In genomic region chr15:83495787-83496367, GRCm38 (mm10) we compare ENCODE assay signal across 16 mouse cellular contexts. TPM values are rescaled to one million over a fixed set of nuclear protein-coding genes. Genes with fewer than 3 reads are reported as not detected.
DNase-seq lines count a peak whose midpoint lies in the region; ATAC-seq and TF ChIP-seq lines count a peak whose summit lies in the region.
"Had no signal": no experiment of that assay in that cellular context is flagged by ENCODE, and none has a peak within 500 bp of the region (broad histone marks: within the 10 kb centered on the region; RNA-seq: fewer than 3 reads in every experiment).

No protein-coding gene starts in this region.

- H3K9ac ChIP-seq in hindbrain, embryonic 12.5 days, result no peak overlapping the region
- H3K9ac ChIP-seq in hindbrain, embryonic 14.5 days, result no peak overlapping the region
- peak overlapping the region; percentile 41; the same call in 1 of the 2 replicates for H3K9ac ChIP-seq in liver, embryonic 13.5 days
- H3K9ac ChIP-seq: forebrain, embryonic 13.5 days had no signal

- no peak overlapping the region for H3K27ac ChIP-seq in hindbrain, embryonic 12.5 days
- H3K27ac ChIP-seq in hindbrain, embryonic 14.5 days, result no peak overlapping the region
- peak overlapping the region; percentile 32 for H3K27ac ChIP-seq in liver, embryonic 13.5 days
- H3K27ac ChIP-seq: forebrain, embryonic 13.5 days; gastrocnemius, adult 2 months had no signal

- H3K27me3 ChIP-seq in hindbrain, embryonic 12.5 days, result no peaks in the 10 kb centered on the region
- no peaks in the 10 kb centered on the region for H3K27me3 ChIP-seq in hindbrain, embryonic 14.5 days (ENCODE audit: control insufficient read depth, insufficient read depth, low read length)
- H3K27me3 ChIP-seq in G1E (ENCODE audit: insufficient read depth, low read length), result no peaks in the 10 kb centered on the region
- H3K27me3 ChIP-seq in liver, embryonic 13.5 days, result no peaks in the 10 kb centered on the region
- H3K27me3 ChIP-seq: forebrain, embryonic 13.5 days had no signal

- 0 out of 2 replicates have a peak overlapping the region, but pooled peaks have one; percentile 6 for H3K4me2 ChIP-seq in hindbrain, embryonic 12.5 days (replicated peaks)
- H3K4me2 ChIP-seq in hindbrain, embryonic 14.5 days (replicated peaks), result no peak overlapping the region
- H3K4me2 ChIP-seq in liver, embryonic 13.5 days, result peak overlapping the region; percentile 56
- H3K4me2 ChIP-seq: forebrain, embryonic 13.5 days had no signal

- no peaks in the 10 kb centered on the region for H3K4me1 ChIP-seq in hindbrain, embryonic 12.5 days
- H3K4me1 ChIP-seq in hindbrain, embryonic 14.5 days (replicated peaks; ENCODE audit: control insufficient read depth, insufficient read depth, low read length), result no peaks in the 10 kb centered on the region
- peaks cover 18% of the 10 kb centered on the region for H3K4me1 ChIP-seq in G1E (ENCODE audit: insufficient read depth, low read depth, low read length)
- H3K4me1 ChIP-seq in liver, embryonic 13.5 days (replicated peaks), result peaks cover 21% of the 10 kb centered on the region
- H3K4me1 ChIP-seq: forebrain, embryonic 13.5 days had no signal

- no peak overlapping the region for H3K4me3 ChIP-seq in hindbrain, embryonic 12.5 days
- H3K4me3 ChIP-seq in hindbrain, embryonic 14.5 days (replicated peaks; ENCODE audit: low read length), result no peak overlapping the region
- peak overlapping the region; percentile 60; the same call in 1 of the 2 replicates for H3K4me3 ChIP-seq in G1E (ENCODE audit: low read depth, low read length)
- H3K4me3 ChIP-seq in liver, embryonic 13.5 days (replicated peaks), result peak overlapping the region; percentile 38
- H3K4me3 ChIP-seq: forebrain, embryonic 13.5 days; gastrocnemius, adult 2 months had no signal

- no peak for ATAC-seq in hindbrain, embryonic 12.5 days (ENCODE audit: low FRiP score)
- ATAC-seq in hindbrain, embryonic 14.5 days (ENCODE audit: low FRiP score), result no peak
- ATAC-seq in G1E (ENCODE audit: extremely low read depth, insufficient number of reproducible peaks, low FRiP score, poor library complexity, severe bottlenecking), result 0 out of 2 replicates have a peak, but pooled peaks have one; percentile 38
- ATAC-seq in liver, embryonic 13.5 days (ENCODE audit: low read depth), result peak; percentile 73
- ATAC-seq: forebrain, embryonic 13.5 days had no signal

- WGBS in hindbrain, embryonic 12.5 days, result 67% methylated on average over 22 of the region's 22 CpGs
- 76% methylated on average over 22 of the region's 22 CpGs for WGBS in hindbrain, embryonic 14.5 days
- WGBS in liver, embryonic 13.5 days (ENCODE audit: insufficient replicate concordance), result 58% methylated on average over 22 of the region's 22 CpGs

- no peak for TF ChIP-seq CTCF in G1E (IDR thresholded peaks at IDR 0.05; ENCODE audit: low read depth, low read length)

- H3K9me3 ChIP-seq in hindbrain, embryonic 12.5 days (replicated peaks), result no peaks in the 10 kb centered on the region
- no peaks in the 10 kb centered on the region for H3K9me3 ChIP-seq in hindbrain, embryonic 14.5 days (ENCODE audit: control insufficient read depth, low read length)
- H3K9me3 ChIP-seq in G1E (replicated peaks), result no peaks in the 10 kb centered on the region
- H3K9me3 ChIP-seq in liver, embryonic 13.5 days (replicated peaks), result no peaks in the 10 kb centered on the region
- H3K9me3 ChIP-seq: forebrain, embryonic 13.5 days had no signal

- H3K36me3 ChIP-seq in hindbrain, embryonic 12.5 days, result peaks cover 92% of the 10 kb centered on the region
- H3K36me3 ChIP-seq in hindbrain, embryonic 14.5 days (replicated peaks; ENCODE audit: control insufficient read depth, insufficient read depth), result peaks cover 100% of the 10 kb centered on the region
- H3K36me3 ChIP-seq in G1E (replicated peaks), result peaks cover 66% of the 10 kb centered on the region
- 0 out of 2 replicates have a peak, but pooled peaks cover 3% of the 10 kb centered on the region for H3K36me3 ChIP-seq in liver, embryonic 13.5 days

- DNase-seq in hindbrain, embryonic 14.5 days (ENCODE audit: low spot score), result no peak
- DNase-seq in G1E (ENCODE audit: low spot score), result peak; percentile 33
- peak; percentile 26 for DNase-seq in adrenal gland, postnatal 14 days
- DNase-seq in liver, embryonic 13.5 days, result peak; percentile 75
- no peak for DNase-seq in spleen, postnatal 36 days (ENCODE audit: low spot score in 2 of 2)
- DNase-seq in kidney, adult 8-10 months, result no peak
- DNase-seq: cerebellum, adult 18-20 months; gastrocnemius, adult 2 months; heart, postnatal 36 days; kidney, adult 2 months; lung, postnatal 14 days; midbrain, embryonic 14.5 days; thymus, adult 2 months had no signal

RNA-seq across cellular contexts. Expression of gene Ttll1, which starts 14.8 kb away (rescaled TPM):
- polyA plus RNA-seq in hindbrain, embryonic 12.5 days (2016; fragmentation: Nextera tagmentation; extraction: Ambion mirVana), result 64.1 and 77.2 TPM in 2 replicates
- polyA plus RNA-seq in hindbrain, embryonic 14.5 days (2014; fragmentation: Nextera tagmentation; extraction: Ambion mirVana), result 59.5 and 74.7 TPM in 2 replicates
- total RNA-seq in G1E (2014; fragmentation: Nextera tagmentation) (12.3 and 15.7 TPM in 2 replicates), G1E (2017) (5.6 and 6.5 TPM in 2 replicates)
- 2.0 and 2.3 TPM in 2 replicates for polyA plus RNA-seq in G1E (2012)
- total RNA-seq in adrenal gland, postnatal 14 days (2021), result 6.6 and 7.1 TPM in 2 replicates
- 7.2 and 7.4 TPM in 2 replicates for polyA plus RNA-seq in liver, embryonic 13.5 days (2015; fragmentation: Nextera tagmentation; extraction: Ambion mirVana)

RNA-seq across cellular contexts. Expression of gene Bik, which starts 30.8 kb away (rescaled TPM):
- polyA plus RNA-seq in hindbrain, embryonic 12.5 days (2016; fragmentation: Nextera tagmentation; extraction: Ambion mirVana), result 2.0 and 2.1 TPM in 2 replicates
- 0.84 and 1.1 TPM in 2 replicates for polyA plus RNA-seq in hindbrain, embryonic 14.5 days (2014; fragmentation: Nextera tagmentation; extraction: Ambion mirVana)
- not detected in 2 replicates for total RNA-seq in G1E (2014; fragmentation: Nextera tagmentation)
- total RNA-seq in G1E (2017), result not detected in 2 replicates
- polyA plus RNA-seq in G1E (2012), result not detected in 2 replicates
- total RNA-seq in adrenal gland, postnatal 14 days (2021), result 7.1 and 8.4 TPM in 2 replicates
- 1.1 and 1.5 TPM in 2 replicates for polyA plus RNA-seq in liver, embryonic 13.5 days (2015; fragmentation: Nextera tagmentation; extraction: Ambion mirVana)
- total RNA-seq: left cerebral cortex, postnatal 14 days had no signal

RNA-seq across cellular contexts. Expression of gene Pacsin2, which starts 31.5 kb away (rescaled TPM):
- polyA plus RNA-seq in hindbrain, embryonic 12.5 days (2016; fragmentation: Nextera tagmentation; extraction: Ambion mirVana), result 46.9 and 47.7 TPM in 2 replicates
- 20.5 and 21.5 TPM in 2 replicates for polyA plus RNA-seq in hindbrain, embryonic 14.5 days (2014; fragmentation: Nextera tagmentation; extraction: Ambion mirVana)
- total RNA-seq in G1E (2014; fragmentation: Nextera tagmentation), result 34.5 and 36.0 TPM in 2 replicates
- 41.6 and 45.2 TPM in 2 replicates for total RNA-seq in G1E (2017)
- 60.5 and 61.0 TPM in 2 replicates for polyA plus RNA-seq in G1E (2012)
- total RNA-seq in adrenal gland, postnatal 14 days (2021), result 74.1 and 84.3 TPM in 2 replicates
- polyA plus RNA-seq in liver, embryonic 13.5 days (2015; fragmentation: Nextera tagmentation; extraction: Ambion mirVana), result 45.0 and 58.2 TPM in 2 replicates

Comparison
In these comparisons a context has a peak if more than half of its experiments do, and no peak if none do; other contexts are left out.
1. ATAC-seq: peak in G1E (single experiment) and liver, embryonic 13.5 days (single experiment); none in hindbrain, embryonic 12.5 days (single experiment) and hindbrain, embryonic 14.5 days (single experiment).
2. H3K4me3 ChIP-seq: peak in G1E (single experiment) and liver, embryonic 13.5 days (single experiment); none in hindbrain, embryonic 12.5 days (single experiment) and hindbrain, embryonic 14.5 days (single experiment).
3. DNase-seq: peak in G1E (single experiment), adrenal gland, postnatal 14 days (single experiment) and liver, embryonic 13.5 days (single experiment); none in hindbrain, embryonic 14.5 days (single experiment), spleen, postnatal 36 days (0 of 2) and kidney, adult 8-10 months (0 of 2).